Mouse (Mus musculus) c-Kit-positive CD71-positive TER-119-negative erythroid progenitor cells, embryonic 14.5 days (primary cell): ENCODE measurements around the gene Zbed5.
"Not testable (repeated sequence)": the region's sequence is repeated elsewhere in the genome, so short reads cannot be mapped to it uniquely, and the experiment has no call there.

Experiments
- DNase-seq: peaks from one replicate; pipeline ENCODE4 v3.0.0-alpha.2; 2013; ENCODE audit warnings: low read depth

The Zbed5 gene

DNA sequence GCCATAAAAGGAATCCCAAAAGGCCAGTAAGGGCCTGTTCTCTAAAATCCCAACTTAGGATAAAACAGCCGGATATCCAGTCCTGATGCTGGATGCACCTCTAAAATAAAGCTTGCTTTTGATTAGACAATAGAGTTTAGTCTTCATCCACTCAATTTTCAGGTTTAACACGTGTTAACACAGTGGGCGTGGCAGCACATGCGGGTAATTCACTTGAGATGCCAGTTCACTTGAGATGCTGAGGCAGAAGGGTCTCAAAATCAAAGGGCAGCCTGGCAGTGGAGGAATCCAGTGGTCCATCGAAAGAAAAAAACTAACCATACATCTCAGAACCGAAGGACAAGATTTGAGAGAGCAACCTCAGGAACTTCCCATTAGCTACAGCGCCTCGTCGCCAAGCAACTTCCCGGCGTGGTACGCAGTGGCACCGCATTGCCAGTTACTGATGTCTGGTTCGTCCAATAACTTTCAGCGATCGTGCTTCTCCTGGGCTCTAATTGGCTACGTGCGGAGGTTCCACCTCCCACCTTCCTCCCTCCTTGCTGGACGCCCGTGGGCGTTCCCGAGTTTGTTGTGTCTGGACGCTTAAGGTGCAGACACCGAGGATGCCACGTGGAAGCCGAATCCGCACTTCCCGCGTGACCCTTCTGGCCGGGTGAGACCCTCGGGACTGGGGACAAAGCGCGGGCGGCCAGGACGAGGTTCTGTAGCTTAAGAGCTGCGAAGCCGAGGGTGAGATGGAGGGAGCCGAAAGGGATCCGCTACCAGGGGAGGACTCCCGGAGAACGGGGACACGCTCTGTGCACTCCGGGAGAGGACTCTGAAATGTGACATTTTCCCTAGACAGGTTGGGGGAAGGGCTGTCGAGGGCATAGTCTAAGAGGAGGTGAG lies at the start of gene Zbed5:
TSS of gene Zbed5 (plus strand) at position 526 of the 891 bp plus-strand sequence.
- DNase-seq: peak; percentile 91

DNA sequence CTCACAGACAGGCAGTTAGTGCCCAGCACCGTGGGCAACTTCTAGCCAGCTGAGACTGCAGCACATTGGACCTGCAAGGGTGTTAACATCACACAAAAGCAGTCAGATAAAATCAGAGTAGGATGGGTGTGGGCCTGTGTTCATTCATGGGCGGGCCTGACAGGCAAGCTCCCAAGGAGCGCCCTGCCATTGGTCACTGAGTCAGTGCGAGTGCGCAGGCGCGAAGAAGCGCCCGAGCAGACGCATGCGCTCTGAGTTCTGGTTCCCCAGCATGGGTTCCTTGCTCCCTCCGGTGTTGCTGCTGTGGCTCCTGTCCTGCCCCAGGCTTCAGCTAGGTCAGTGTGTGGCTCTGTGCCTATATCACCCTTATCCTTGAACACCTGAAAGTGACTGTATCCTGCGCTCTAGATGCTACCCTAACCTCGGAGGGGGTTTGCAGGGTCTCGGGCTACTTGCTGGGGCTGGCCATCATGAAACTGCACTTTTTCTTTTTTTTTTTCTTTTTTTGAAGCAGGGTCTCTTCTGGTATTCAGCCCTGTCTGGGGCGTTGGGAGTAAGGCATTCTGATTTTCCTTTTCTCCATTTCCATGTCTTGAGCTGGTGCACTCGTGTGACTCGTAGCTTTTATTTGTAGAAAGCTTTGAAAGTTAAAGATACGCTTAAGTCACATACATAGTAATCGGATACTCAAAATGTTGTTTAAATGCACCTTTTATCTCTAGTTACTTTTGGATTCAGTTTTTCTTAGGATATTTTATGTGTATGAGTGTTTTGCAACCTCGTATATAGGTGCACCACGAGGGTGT lies 48.6 kb upstream of the Zbed5 start, which contains the start of gene Sumf2:
TSS of gene Sumf2 (plus strand) at position 235 of the 806 bp plus-strand sequence.
- DNase-seq: peak; percentile 96

DNA sequence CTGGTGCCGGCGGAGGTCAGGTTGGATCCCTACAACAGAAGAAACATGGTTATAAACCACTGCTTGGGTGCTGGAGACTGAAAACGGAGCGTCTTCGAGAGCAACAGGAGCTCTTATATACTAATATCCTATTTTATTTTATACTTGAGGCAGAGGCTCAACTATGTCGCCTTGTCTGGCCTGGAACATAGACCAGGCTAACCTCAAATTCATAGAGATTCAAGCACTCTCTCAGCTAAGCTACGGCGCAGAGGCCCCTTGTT lies 48.0 kb upstream of the Zbed5 start:
- no peak for DNase-seq

DNA sequence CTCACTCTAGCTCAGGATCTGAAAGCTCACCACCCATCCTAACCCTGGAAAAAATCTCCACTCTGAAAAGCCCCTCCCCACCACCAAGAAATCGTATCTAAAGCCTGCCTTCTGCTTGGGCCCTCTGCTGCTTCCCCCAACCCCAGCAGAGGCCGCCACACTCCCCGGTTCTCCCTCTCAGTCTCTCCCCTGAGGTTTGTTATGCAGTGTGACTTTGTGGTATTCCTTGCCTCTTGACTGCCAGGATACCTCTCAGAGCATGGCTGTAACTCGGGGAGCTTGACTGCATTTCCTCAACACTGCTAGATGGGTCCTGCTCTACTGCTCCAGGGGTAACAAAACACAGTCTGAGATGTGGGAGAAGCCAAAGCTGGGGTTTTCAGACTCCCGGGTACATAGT lies 40.4 kb upstream of the Zbed5 start:
- DNase-seq: no peak

DNA sequence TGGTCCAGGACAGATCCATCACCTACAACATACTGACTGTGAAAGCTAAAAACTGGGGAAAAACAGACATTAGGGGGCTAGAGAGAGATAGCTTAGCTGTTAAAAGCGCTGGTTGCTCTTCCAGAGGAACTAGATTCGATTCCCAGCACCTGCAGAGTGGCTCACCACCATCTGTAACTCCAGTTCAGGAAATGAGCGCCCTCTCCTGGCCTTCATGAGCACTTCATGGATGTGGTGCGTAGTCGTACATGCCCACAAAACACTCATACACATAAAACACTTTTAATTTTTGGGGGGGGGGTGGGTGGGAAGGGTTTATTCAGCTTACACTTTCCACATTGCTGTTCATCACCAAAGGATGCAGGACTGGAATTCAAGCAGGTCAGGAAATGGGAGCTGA lies 39.1 kb upstream of the Zbed5 start:
- no peak for DNase-seq

DNA sequence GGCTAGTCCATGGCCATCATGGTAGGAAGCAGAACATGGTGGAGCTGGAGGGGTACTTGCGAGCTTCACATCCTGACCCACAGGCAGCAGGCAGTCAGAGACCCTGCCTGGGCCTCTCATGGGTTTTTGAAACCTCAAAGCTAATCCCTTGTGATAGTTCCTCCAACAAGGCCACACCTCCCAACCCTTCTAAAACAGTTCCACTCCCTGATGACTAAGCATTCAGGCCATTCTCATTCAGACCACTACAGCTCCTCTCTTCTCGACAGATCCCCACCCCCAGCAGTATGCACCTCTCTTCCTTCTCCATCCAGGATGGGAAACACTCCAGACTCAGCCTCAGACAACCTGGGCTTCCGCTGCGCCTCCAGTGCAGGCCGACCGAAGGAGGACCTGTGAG lies 33.2 kb upstream of the Zbed5 start:
- DNase-seq: no peak

DNA sequence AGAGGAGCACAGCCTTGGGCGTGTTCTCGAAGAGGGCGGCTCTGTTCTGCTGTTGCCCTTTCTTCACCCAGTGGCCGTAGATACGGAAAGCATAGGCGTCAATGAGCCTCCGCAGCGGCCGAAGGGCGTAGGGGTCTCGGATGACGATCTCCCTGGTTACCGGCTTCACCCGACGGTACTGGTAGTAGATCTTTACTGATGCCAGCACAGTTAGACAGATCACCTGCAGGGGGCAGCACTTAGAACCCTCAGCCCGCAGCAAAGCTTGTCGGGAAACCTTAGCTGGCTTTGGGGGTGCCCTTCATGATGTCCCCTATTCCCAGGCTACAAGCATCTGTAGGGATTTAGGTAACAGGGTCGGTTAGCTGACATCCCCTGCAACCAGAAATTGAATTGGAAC lies 31.1 kb upstream of the Zbed5 start:
- peak; percentile 32 for DNase-seq

DNA sequence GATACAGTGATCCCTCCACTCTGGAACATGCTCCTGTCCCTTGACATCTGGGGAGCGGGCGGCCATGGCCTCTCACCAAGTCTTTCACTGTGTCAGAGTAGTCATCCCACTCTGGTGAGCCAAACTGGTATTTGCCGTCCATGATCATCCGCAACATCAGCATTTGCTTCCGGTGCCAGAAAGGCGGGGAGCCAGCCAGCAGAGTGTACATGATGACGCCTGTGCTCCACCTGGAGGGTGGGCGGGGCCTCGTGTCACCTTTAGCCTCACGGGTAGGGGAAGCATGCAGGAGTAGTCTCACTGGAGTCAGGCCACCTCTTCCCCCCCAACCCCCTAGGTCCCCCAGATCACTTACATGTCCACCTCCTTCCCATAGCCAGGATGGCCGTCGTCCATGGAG lies 29.7 kb upstream of the Zbed5 start:
- DNase-seq: no peak

DNA sequence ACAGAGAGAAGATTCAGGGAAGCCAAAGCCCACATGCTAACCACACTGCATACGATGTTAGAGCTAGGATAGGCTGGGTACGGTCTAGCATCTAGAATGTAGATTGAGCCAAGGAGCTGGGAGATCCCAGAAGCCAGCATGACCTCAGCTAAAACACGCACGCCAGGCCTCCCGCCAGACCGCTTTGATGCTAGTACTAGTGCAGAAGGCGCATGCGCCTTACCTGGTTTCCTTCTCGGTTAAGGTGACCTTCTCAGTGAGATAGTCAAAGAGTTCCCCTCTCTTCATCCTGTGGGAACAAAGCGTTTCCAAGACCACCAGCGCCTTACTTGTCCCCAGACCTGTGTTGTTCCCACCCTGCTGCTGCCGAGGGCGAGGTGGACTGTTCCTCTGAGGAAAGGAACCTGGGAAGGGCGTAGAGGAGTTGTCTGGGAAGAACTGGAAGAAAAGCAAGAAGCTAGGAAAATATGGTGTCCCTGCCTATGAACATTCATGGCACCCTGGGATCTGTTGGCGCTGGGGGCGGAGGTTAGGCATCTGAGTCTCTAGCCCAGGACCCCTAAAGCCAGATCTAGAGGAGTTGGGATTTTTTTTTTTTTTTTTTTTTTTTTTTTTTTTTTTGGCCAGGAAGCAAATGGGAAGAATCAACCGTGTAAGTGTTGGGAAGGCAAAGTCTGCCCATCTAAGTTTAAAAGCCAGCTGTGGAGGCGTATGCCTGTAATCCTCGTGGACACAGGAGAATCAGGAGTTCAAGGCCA lies 26.1 kb upstream of the Zbed5 start:
- no peak for DNase-seq

DNA sequence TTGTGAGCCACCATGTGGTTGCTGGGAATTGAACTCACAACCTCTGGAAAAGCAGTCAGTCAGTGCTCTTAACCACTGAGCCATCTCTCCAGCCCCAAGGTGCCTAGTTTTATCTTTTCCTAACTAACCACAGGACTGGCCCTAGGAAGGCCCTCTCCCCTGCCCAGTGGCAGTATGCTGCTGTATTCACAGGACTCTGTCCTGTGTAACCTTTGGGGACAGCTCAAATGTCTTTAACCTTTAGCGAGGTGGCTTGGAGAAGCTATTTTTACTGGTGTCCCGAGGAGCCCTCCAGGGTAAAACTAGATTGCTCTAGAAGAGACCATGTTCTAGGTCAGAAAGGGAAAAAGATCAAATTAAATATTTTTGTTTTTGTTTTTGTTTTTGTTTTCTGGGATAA lies 24.3 kb upstream of the Zbed5 start:
- no peak for DNase-seq

DNA sequence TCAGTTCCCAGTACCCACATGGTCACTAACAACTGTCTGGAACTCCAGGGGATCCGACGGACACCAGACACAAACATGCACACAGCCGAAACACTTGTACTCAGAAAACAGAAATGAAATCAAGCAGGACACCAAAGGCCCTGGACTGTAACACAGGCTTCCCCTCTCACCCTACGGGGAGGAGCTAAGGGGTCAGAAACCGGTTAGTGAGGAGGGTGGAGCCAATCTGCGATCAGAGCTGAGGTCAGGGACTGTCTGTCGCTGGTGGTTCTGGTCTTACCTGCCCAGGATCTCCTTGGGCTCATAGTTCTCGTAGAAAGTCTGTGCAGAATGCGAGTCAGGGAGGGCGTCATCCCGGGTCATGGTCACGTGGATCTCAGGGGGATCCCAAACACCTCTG lies 21.6 kb upstream of the Zbed5 start:
- no peak for DNase-seq

DNA sequence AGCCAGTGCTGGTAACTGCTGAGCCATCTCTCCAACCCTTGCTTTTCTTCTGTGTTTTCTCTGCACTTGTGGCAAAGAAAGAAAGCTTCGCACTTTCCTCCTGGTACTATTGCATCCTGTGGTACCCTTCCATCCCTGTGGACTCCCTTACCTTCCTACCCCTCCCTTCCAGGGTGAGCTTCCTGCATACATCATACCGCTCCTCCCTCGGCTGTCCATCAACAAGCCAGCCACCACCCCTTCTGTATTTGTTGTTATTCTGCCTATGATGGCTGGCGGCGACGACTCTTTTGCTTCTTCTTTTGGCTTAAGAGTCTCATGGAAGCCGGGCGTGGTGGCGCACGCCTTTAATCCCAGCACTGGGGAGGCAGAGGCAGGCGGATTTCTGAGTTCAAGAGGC lies 20.4 kb upstream of the Zbed5 start:
- no peak for DNase-seq

DNA sequence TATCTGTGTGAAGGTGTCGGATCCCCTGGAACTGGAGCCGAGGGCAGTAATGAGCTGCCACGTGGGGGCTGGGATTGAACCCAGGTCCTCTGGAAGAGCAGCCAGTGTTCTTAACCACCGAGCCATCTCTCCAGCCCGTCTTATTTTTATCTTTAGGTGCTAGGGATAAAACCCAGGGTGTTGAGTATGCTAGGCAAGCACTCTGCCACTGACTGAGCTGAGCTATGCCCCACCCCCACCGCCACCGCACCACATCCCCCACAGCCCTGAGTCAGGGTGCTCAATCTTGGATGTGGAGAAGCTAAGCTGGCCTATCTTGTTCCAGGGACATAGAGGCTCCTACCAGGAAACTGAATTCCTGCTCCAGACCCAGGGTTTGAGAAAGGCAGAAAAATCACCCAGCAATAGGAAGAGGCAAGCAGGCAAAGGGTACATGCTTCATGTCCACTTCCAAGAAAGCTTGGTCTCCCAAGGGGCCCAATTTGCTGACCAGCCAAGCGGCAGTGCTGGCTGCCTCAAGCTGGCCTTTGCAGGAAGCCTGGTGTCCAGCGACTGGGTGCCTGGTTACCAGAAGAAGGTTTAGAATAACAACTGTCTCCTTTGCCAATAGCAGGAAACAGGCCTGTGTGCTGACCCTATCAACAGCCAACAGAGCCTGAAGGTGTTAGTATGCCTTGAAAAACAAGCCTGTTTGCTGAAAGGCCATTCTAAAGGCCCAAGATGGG lies 17.6 kb upstream of the Zbed5 start:
- no peak for DNase-seq

DNA sequence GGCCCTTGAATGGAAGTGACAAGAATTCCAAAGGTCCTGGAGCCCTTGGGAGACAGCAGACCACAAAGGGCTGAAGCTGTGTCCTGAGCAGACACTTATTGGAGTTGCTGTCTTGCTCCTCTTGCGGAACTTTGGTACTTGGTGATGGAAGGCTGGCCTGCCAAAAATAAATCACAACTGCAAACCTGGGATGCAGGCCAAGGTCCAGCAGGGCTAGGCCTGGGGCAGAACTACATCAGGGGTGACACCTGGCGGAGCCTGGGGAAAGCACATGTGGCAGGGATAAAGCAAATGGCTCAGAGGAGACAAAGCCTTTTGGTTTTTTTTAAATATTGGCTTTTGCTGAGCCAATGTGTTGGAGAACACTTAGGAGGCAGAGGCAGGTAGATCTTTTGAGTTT lies 16.6 kb upstream of the Zbed5 start:
- no peak for DNase-seq

DNA sequence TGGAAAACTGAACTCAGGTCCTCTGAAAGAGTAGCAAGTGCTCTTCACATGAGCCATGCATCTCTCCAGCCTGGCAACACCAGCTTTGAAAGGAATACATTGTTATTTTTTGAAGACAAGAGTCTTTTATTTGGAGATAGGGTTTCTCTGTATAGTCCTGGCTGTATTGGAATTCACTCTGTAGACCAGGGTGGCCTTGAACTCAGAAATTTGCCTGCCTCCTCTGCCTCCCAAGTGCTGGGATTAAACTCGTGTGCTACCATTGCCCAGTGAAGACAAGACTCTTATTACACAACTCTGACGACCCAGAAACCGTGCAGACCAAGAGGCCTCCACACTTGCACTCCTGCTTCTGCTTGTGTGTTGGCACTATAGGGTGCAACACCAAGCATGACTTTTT lies 15.6 kb upstream of the Zbed5 start:
- no peak for DNase-seq

DNA sequence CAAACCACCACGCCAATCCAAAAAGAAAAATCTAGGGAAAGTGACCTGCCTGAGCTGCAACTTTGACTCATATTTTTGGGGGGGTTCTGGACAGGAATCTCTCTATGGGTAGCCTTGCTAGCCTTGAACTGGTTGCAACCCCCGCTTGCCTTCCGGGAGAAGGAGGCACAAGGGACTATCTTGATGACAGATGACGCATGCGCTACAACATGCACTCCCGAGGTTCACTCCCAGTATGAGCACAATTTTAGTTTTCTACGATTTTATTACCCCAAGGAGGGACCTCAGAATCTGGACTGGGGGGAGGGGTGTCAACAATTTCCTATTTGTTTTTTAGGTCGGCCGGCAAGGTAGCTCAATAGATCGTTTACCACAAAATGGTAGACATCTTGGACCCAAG lies 9.3 kb upstream of the Zbed5 start:
- peak; percentile 57 for DNase-seq

DNA sequence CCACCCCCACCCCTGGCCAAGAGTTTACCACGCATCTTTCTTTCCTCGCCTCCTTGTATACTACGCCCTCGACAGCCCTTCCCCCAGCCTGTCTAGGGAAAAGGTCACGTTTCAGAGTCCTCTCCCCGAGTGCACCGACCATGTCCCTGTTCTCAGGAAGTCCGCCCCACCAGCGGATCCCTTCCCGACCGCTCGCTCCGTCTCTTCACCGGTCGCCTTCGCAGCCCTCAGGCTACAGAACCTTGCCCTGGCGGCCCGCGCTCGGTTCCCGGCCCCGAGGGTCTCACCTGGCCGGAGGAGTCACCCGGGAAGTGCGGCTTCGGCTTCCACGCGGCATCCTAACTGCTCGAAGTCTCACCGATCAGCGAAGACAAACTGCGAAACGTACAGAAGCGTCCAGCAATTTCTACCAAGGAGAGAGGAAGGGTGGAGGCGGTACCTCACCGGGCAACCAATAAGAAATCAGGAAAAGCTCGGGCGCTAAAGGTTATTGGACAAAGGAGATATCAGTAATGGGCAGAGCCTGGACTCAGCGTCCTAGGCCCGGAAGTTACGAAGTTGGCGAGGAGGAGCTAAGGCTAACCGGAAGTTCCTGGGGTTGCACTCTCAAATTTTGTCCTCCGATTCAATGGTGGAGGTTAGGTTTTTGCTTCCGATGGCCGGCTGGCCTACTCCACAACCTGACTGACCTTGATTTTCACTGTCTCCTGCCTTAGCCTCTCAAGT lies 8.4 kb upstream of the Zbed5 start, which contains the start of gene Chchd2:
TSS of gene Chchd2 (minus strand) at position 560 of the 726 bp plus-strand sequence.
- peak; percentile 94 for DNase-seq

DNA sequence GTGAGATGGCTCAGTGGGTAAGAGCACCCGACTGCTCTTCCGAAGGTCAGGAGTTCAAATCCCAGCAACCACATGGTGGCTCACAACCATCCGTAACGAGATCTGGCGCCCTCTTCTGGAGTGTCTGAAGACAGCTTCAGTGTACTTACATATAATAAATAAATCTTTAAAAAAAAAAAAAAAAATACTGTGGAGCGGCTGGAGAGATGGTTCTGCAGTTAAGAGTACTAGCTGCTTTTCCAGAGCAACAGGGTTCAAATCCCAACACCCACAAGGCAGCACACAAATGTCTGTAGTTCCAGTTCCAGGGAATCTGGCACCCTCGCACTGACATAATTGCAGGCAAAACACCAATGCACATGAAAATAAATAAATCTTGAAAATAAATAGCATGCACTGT lies 5.1 kb upstream of the Zbed5 start:
- DNase-seq: not testable (repeated sequence)

DNA sequence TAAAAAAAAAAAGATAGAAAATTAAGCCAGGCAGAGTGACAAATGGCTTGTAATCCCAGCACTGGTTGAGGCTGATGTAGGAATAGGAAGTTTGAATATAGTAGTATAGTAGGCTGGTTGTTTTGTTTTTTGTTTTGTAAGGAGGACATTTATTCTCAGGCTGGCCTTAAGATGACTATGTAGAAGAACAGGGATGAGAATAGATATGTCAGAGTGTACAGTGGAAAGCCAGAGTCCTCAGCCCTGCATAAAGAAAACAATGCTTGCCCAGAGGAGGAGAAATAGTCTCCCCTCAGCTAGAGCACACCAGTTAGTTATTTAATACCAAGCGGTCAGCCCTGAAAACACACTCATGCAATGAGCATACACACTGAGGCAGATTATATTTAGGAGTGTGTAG lies 2.9 kb downstream of the Zbed5 start, which contains the start of gene Phkg1:
TSS of gene Phkg1 (minus strand) at position 101 of the 400 bp plus-strand sequence.
- no peak for DNase-seq

DNA sequence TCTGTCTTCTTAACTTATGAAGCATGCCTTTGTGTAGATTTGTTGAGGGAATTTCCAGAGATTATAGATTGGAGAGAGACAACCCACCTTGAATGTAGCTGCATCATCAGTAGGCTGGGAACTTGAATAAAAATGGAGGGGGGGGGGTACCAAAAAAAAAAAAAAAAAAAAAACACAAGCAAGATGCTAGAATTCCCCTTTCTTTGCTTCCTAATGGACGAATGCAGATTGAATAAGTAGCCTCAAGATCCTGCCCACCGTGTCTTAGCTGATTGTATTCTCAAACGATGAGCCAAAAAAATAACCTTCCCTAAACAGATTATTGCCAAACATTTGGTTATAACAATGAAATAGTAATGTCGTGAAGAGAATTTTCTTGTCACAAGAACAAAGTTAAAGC lies 12.3 kb downstream of the Zbed5 start:
- DNase-seq: no peak
